Mouse (Mus musculus): ENCODE data around the gene Fam196b.

DNA sequence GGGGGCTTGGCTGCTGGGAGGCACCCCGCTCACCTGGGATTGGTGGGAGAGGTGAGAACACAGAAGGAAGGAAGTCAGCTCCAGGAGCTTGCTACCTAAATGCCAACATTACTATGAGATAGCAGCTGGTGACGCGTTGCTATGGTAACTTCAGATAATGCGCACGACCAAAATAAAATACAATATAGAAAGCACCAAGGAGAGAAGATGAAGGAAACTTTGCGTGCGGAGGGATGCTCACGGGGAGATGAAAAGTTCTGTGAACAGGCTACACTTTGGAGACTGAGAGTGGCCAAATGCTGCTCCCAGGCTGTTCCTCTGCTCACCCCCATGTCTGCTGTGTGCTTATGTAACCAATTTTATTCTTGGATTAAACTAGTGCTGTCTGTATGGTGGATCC is 2.4 kb downstream of the Fam196b start:
- TF ChIP-seq GABPA (IDR thresholded peaks at IDR 0.05; ENCODE audit: insufficient replicate concordance, low read depth, low read length) (no peak), CTCF (conservative IDR thresholded peaks at IDR 0.05 in 1 of 2, IDR thresholded peaks at IDR 0.05 in 1 of 2; ENCODE audit: low read depth in 2 of 2, low read length in 2 of 2) (no peak), ZKSCAN1 (IDR thresholded peaks at IDR 0.05; ENCODE audit: borderline replicate concordance, low read depth, low read length) (no peak), RAD21 (IDR thresholded peaks at IDR 0.05; ENCODE audit: low read depth, low read length) (no peak), MXI1 (IDR thresholded peaks at IDR 0.05; ENCODE audit: low read depth, low read length) (no peak), HCFC1 (IDR thresholded peaks at IDR 0.05; ENCODE audit: low read depth, low read length) (no peak), MAX (IDR thresholded peaks at IDR 0.05; ENCODE audit: low read length) (no peak), POLR2A (IDR thresholded peaks at IDR 0.05; ENCODE audit: low read depth, low read length) (no peak), POLR2AphosphoS2 (IDR thresholded peaks at IDR 0.05; ENCODE audit: low read depth, low read length) (no peak), E2F4 (IDR thresholded peaks at IDR 0.05; ENCODE audit: insufficient replicate concordance, low read depth, low read length) (no peak), BHLHE40 (IDR thresholded peaks at IDR 0.05; ENCODE audit: low read depth, low read length) (no peak)
